Mouse (Mus musculus): ENCODE data around the gene D10Wsu102e.

The D10Wsu102e gene

GRCm38 (mm10) chr10:83536436-83536835 is 176.4 kb downstream of the D10Wsu102e start:
- DNase-seq (ENCODE audit: low spot score in 2 of 2): no peak
